ENCODE assay signal across 8 mouse cellular contexts in the genomic region with DNA sequence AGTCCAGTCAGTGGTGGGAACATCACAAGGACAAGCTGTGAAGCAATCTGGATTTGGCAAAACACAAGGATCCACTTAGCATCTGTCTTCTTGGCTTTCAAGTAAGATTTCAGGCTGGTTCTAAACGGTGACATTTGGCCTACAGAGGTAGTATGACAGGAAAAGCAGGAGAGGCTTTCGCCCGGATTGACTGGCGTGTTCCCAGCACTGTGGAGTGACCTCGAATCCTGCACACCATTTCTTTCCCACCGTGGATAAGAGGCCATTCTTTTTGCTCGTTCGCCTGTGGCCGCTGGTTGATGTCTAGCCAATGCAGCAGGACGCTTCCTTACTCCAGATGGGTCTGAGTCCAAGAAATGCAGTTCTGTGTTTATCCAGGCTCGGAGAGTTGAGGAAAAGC.
DNase-seq lines count a peak whose midpoint lies in the region; ATAC-seq and TF ChIP-seq lines count a peak whose summit lies in the region.

No protein-coding gene starts in this region.

- no peak overlapping the region for H3K9ac ChIP-seq in hindbrain, embryonic 15.5 days
- no peak overlapping the region for H3K9ac ChIP-seq in hindbrain, embryonic 12.5 days
- no peak overlapping the region for H3K9ac ChIP-seq in intestine, embryonic 15.5 days
- H3K9ac ChIP-seq in midbrain, embryonic 16.5 days (ENCODE audit: low read depth, low read length) = no peak overlapping the region

- POLR2A ChIA-PET in Patski (lab: Charles Lee) = no interaction called here

- H3K27me3 ChIP-seq in hindbrain, embryonic 15.5 days = no peaks in the 10 kb centered on the region
- peaks cover 5% of the 10 kb centered on the region for H3K27me3 ChIP-seq in hindbrain, embryonic 12.5 days
- H3K27me3 ChIP-seq in Patski = no peaks in the 10 kb centered on the region
- no peaks in the 10 kb centered on the region for H3K27me3 ChIP-seq in intestine, embryonic 15.5 days (replicated peaks)
- no peaks in the 10 kb centered on the region for H3K27me3 ChIP-seq in midbrain, embryonic 16.5 days (ENCODE audit: control insufficient read depth, insufficient read depth, low read depth, low read length)

- peaks cover 18% of the 10 kb centered on the region for H3K4me1 ChIP-seq in hindbrain, embryonic 15.5 days (replicated peaks)
- peaks cover 20% of the 10 kb centered on the region for H3K4me1 ChIP-seq in hindbrain, embryonic 12.5 days
- peaks cover 14% of the 10 kb centered on the region for H3K4me1 ChIP-seq in intestine, embryonic 15.5 days (replicated peaks)
- H3K4me1 ChIP-seq in midbrain, embryonic 16.5 days (ENCODE audit: control insufficient read depth, insufficient read depth, low read length) = peaks cover 7% of the 10 kb centered on the region; the same call in 1 of the 2 replicates

- peak; percentile 58 for DNase-seq in Patski (ENCODE audit: low read depth, low spot score)
- peak; percentile 38 for DNase-seq in gastrocnemius, postnatal 14 days
- DNase-seq in spleen, postnatal 14 days (ENCODE audit: low spot score in 2 of 2) = no peak
- no peak for DNase-seq in spleen, postnatal 36 days (ENCODE audit: low spot score in 2 of 2)

- CTCF ChIA-PET in Patski (lab: Charles Lee) = interaction anchor here (0.9 kb wide), 1 partner anchor 51 kb away, joined by 4 read pairs; no protein-coding TSS in a partner anchor

- H3K36me3 ChIP-seq in hindbrain, embryonic 15.5 days = no peaks in the 10 kb centered on the region
- H3K36me3 ChIP-seq in hindbrain, embryonic 12.5 days = no peaks in the 10 kb centered on the region
- no peaks in the 10 kb centered on the region for H3K36me3 ChIP-seq in intestine, embryonic 15.5 days
- H3K36me3 ChIP-seq in midbrain, embryonic 16.5 days (ENCODE audit: control insufficient read depth, insufficient read depth, low read length) = no peaks in the 10 kb centered on the region

- no peak for ATAC-seq in hindbrain, embryonic 15.5 days (ENCODE audit: low FRiP score, low read depth)
- ATAC-seq in hindbrain, embryonic 12.5 days (ENCODE audit: low FRiP score) = no peak
- no peak for ATAC-seq in Patski
- ATAC-seq in intestine, embryonic 15.5 days = no peak
- no peak for ATAC-seq in midbrain, embryonic 16.5 days

- 48% methylated on average over 11 of the region's 11 CpGs for WGBS in hindbrain, embryonic 15.5 days
- WGBS in hindbrain, embryonic 12.5 days = 47% methylated on average over 11 of the region's 11 CpGs
- 62% methylated on average over 11 of the region's 11 CpGs for WGBS in intestine, embryonic 15.5 days
- 56% methylated on average over 11 of the region's 11 CpGs for WGBS in midbrain, embryonic 16.5 days

- no peak for TF ChIP-seq CTCF in Patski (IDR thresholded peaks at IDR 0.05)

- no peaks in the 10 kb centered on the region for H3K9me3 ChIP-seq in hindbrain, embryonic 15.5 days
- H3K9me3 ChIP-seq in hindbrain, embryonic 12.5 days (replicated peaks) = no peaks in the 10 kb centered on the region
- no peaks in the 10 kb centered on the region for H3K9me3 ChIP-seq in intestine, embryonic 15.5 days
- no peaks in the 10 kb centered on the region for H3K9me3 ChIP-seq in midbrain, embryonic 16.5 days (replicated peaks; ENCODE audit: control insufficient read depth, low read length, poor library complexity, severe bottlenecking)

- no peak overlapping the region for H3K4me3 ChIP-seq in hindbrain, embryonic 15.5 days
- no peak overlapping the region for H3K4me3 ChIP-seq in hindbrain, embryonic 12.5 days
- H3K4me3 ChIP-seq in intestine, embryonic 15.5 days (replicated peaks) = no peak overlapping the region
- H3K4me3 ChIP-seq in midbrain, embryonic 16.5 days (ENCODE audit: low read depth, low read length) = no peak overlapping the region

- H3K4me2 ChIP-seq in hindbrain, embryonic 15.5 days = 0 out of 2 replicates have a peak overlapping the region, but pooled peaks have one; percentile 15
- H3K4me2 ChIP-seq in hindbrain, embryonic 12.5 days (replicated peaks) = no peak overlapping the region
- no peak overlapping the region for H3K4me2 ChIP-seq in intestine, embryonic 15.5 days (replicated peaks)
- no peak overlapping the region for H3K4me2 ChIP-seq in midbrain, embryonic 16.5 days (ENCODE audit: low read length)

- no peak overlapping the region; the same call in 1 of the 2 replicates for H3K27ac ChIP-seq in hindbrain, embryonic 15.5 days (replicated peaks)
- H3K27ac ChIP-seq in hindbrain, embryonic 12.5 days = no peak overlapping the region
- peak overlapping the region; percentile 19; the same call in 1 of the 2 replicates for H3K27ac ChIP-seq in intestine, embryonic 15.5 days
- no peak overlapping the region for H3K27ac ChIP-seq in midbrain, embryonic 16.5 days (ENCODE audit: low read length)

- intact Hi-C loops in gastrocnemius, postnatal 14 days (cut with DNase I; ENCODE audit: low total_unique reads) = no loop called here

- in situ Hi-C loops in Patski (cut with MboI; ENCODE audit: low pct_unique_long_range_greater_than_20kb) = no loop called here

Comparison
In these comparisons a context has a peak if more than half of its experiments do, and no peak if none do; other contexts are left out.
1. DNase-seq: peak in Patski (single experiment) and gastrocnemius, postnatal 14 days (single experiment); none in spleen, postnatal 14 days (0 of 2) and spleen, postnatal 36 days (0 of 2).